Mouse (Mus musculus) fat pad, adult 2 months (tissue): ENCODE data around the gene Acaa1a.

Experiments used
- DNase-seq: peaks from one replicate; pipeline ENCODE4 v3.0.0-alpha.2; 2011; ENCODE audit warnings: low read depth, low spot score; ENCODE audit errors: extremely low read depth

Acaa1a gene

GRCm38 (mm10) chr9:119339558-119340211, at the start of gene Acaa1a:
Acaa1a (plus strand) TSS chr9:119339676.
- no peak for DNase-seq

- no peak for DNase-seq
These were observed 48.7 kb upstream of the Acaa1a start for GRCm38 (mm10) chr9:119290791-119291190.

GRCm38 (mm10) chr9:119297696-119298095, 41.8 kb upstream of the Acaa1a start:
- DNase-seq: no peak

GRCm38 (mm10) chr9:119298563-119298962, 40.9 kb upstream of the Acaa1a start:
- DNase-seq: no peak

GRCm38 (mm10) chr9:119305863-119306262, 33.6 kb upstream of the Acaa1a start:
- peak; percentile 90 for DNase-seq

- no peak for DNase-seq
These were observed 30.4 kb upstream of the Acaa1a start for GRCm38 (mm10) chr9:119309067-119309466.

- DNase-seq: no peak
These were observed 26.4 kb upstream of the Acaa1a start for GRCm38 (mm10) chr9:119313096-119313495.

- no peak for DNase-seq
These were observed 20.6 kb upstream of the Acaa1a start for GRCm38 (mm10) chr9:119318891-119319290.

- DNase-seq: no peak
These were observed 19.0 kb upstream of the Acaa1a start for GRCm38 (mm10) chr9:119320446-119320845.

GRCm38 (mm10) chr9:119320946-119321345, 18.5 kb upstream of the Acaa1a start:
- no peak for DNase-seq

- no peak for DNase-seq
These were observed 17.9 kb upstream of the Acaa1a start for GRCm38 (mm10) chr9:119321392-119322229.

- peak; percentile 98 for DNase-seq
These were observed 16.9 kb upstream of the Acaa1a start, which contains the start of gene Oxsr1 for GRCm38 (mm10) chr9:119322289-119323259. Oxsr1 (minus strand) TSS chr9:119322427.

- no peak for DNase-seq
These were observed 16.2 kb upstream of the Acaa1a start for GRCm38 (mm10) chr9:119323260-119323645.

- DNase-seq: no peak
These were observed 15.3 kb upstream of the Acaa1a start for GRCm38 (mm10) chr9:119324130-119324529.

GRCm38 (mm10) chr9:119328488-119328887, 11.0 kb upstream of the Acaa1a start:
- peak; percentile 79 for DNase-seq

- DNase-seq: peak; percentile 99
These were observed 9.1 kb upstream of the Acaa1a start for GRCm38 (mm10) chr9:119330186-119330963.

GRCm38 (mm10) chr9:119334324-119334723, 5.2 kb upstream of the Acaa1a start:
- no peak for DNase-seq

GRCm38 (mm10) chr9:119334834-119335233, 4.6 kb upstream of the Acaa1a start:
- DNase-seq: no peak

- no peak for DNase-seq
These were observed 3.9 kb upstream of the Acaa1a start for GRCm38 (mm10) chr9:119335571-119335970.

- no peak for DNase-seq
These were observed 1.6 kb upstream of the Acaa1a start for GRCm38 (mm10) chr9:119337842-119338241.
